Mouse (Mus musculus) forebrain, embryonic 16.5 days (tissue): ENCODE measurements around the gene Ubap2. TPM values are rescaled to one million over a fixed set of nuclear protein-coding genes. Genes with fewer than 3 reads are reported as not detected.

ENCODE experiments used
- ATAC-seq: fragments of 200-750 bp; cut with Nextera tagmentation; 2 replicates; pipeline ENCODE4 v1.8.0; 2017; ENCODE audit warnings: mild to moderate bottlenecking, moderate library complexity
- H3K27ac ChIP-seq: fragments of 300-500 bp; sonication (generic); 2 replicates; pipeline ENCODE4 v1.5.1; 2014; ENCODE audit warnings: low read length, control low read depth
- H3K27me3 ChIP-seq: fragments of 300-500 bp; sonication (generic); replicated peaks from 2 replicates; pipeline ENCODE4 v1.6.1; 2014; ENCODE audit warnings: low read length; ENCODE audit not compliant: control insufficient read depth, insufficient read depth
- H3K36me3 ChIP-seq: fragments of 300-500 bp; sonication (generic); 2 replicates; pipeline ENCODE4 v1.6.1; 2014; ENCODE audit not compliant: control insufficient read depth, insufficient read depth
- H3K4me1 ChIP-seq: fragments of 300-500 bp; sonication (generic); replicated peaks from 2 replicates; pipeline ENCODE4 v1.6.1; 2014; ENCODE audit warnings: low read length; ENCODE audit not compliant: control insufficient read depth, insufficient read depth
- H3K4me2 ChIP-seq: fragments of 300-500 bp; sonication (generic); 2 replicates; pipeline ENCODE4 v1.6.1; 2014; ENCODE audit warnings: mild to moderate bottlenecking, low read length, control low read depth
- H3K4me3 ChIP-seq: fragments of 300-500 bp; sonication (generic); replicated peaks from 2 replicates; pipeline ENCODE4 v1.5.1; 2014; ENCODE audit warnings: mild to moderate bottlenecking, low read length, control low read depth
- H3K9ac ChIP-seq: fragments of 300-500 bp; sonication (generic); replicated peaks from 2 replicates; pipeline ENCODE4 v1.6.1; 2014; ENCODE audit warnings: low read depth, low read length, control low read depth
- H3K9me3 ChIP-seq: fragments of 300-500 bp; sonication (generic); 2 replicates; pipeline ENCODE4 v1.6.1; 2016; ENCODE audit warnings: low read length; ENCODE audit not compliant: control insufficient read depth
- WGBS: fragments of 180-500 bp; shearing (Covaris S2); extraction: QIAGEN DNeasy Blood & Tissue Kit; methylation state at CpG from one replicate; pipeline ENCODE4 v1.1.7; 2014; 5-methylcytosine and 5-hydroxymethylcytosine counted together
- polyA plus RNA-seq: library from polyadenylated mRNA; unstranded; fragments of >200 nt; fragmentation: Nextera tagmentation; extraction: Ambion mirVana; gene quantifications from 2 replicates; pipeline ENCODE4 v1.2.1, GENCODE M21; 2015

Gene Ubap2
- polyA plus RNA-seq, 1 experiment from 2014 or later: 62.5 TPM

GRCm38 (mm10) chr4:41304302-41304701 lies 29.4 kb upstream of the Ubap2 start:
- H3K9ac ChIP-seq: no peak overlapping the region
- no peak overlapping the region for H3K4me2 ChIP-seq
- no peaks in the 10 kb centered on the region for H3K27me3 ChIP-seq
- WGBS: 56% methylated on average over 3 of the region's 3 CpGs
- H3K9me3 ChIP-seq: no peaks in the 10 kb centered on the region
- peaks cover 23% of the 10 kb centered on the region for H3K36me3 ChIP-seq
- H3K27ac ChIP-seq: peak overlapping the region; percentile 5; the same call in 1 of the 2 replicates
- ATAC-seq: peak; percentile 58; the same call in 1 of the 2 replicates
- H3K4me1 ChIP-seq: peaks cover 7% of the 10 kb centered on the region; the same call in 1 of the 2 replicates
- H3K4me3 ChIP-seq: no peak overlapping the region

DNA sequence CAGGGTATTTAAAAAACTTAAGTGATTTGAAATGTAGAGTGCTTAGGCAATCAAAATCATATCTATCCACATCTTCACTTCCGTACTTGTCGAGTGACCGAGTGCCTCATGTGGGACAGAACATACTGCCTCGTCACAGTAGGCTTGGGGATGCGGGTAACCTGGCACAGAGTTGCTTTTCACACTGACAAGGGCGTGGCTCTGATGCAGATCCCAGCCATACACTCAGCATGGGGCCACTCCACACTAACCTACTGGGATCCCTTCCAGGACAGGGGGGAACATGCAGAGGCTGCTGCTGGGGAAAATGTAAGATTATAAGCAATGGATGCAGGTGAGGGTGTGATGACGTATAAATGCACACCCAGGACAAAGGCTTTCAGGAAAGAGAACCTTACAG lies 28.7 kb upstream of the Ubap2 start:
- H3K27ac ChIP-seq: no peak overlapping the region

GRCm38 (mm10) chr4:41298976-41299375 lies 24.0 kb upstream of the Ubap2 start:
- no peak overlapping the region for H3K9ac ChIP-seq
- H3K27me3 ChIP-seq: no peaks in the 10 kb centered on the region
- no peaks in the 10 kb centered on the region for H3K9me3 ChIP-seq
- peaks cover 54% of the 10 kb centered on the region for H3K36me3 ChIP-seq
- no peak overlapping the region for H3K4me3 ChIP-seq
- H3K27ac ChIP-seq: no peak overlapping the region
- H3K4me1 ChIP-seq: peaks cover 4% of the 10 kb centered on the region
- ATAC-seq: no peak
- WGBS: 89% methylated on average over 5 of the region's 5 CpGs
- H3K4me2 ChIP-seq: no peak overlapping the region

More for the DNA sequence above, 28.7 kb upstream of the Ubap2 start:
- Histone ChIP-seq H3K9ac (no peak overlapping the region), H3K27me3 (no peaks in the 10 kb centered on the region), H3K36me3 (peaks cover 25% of the 10 kb centered on the region), H3K4me2 (no peak overlapping the region), H3K4me1 (peaks cover 7% of the 10 kb centered on the region; the same call in 1 of the 2 replicates), H3K9me3 (no peaks in the 10 kb centered on the region), H3K4me3 (no peak overlapping the region)
- 85% methylated on average over 7 of the region's 7 CpGs for WGBS
- no peak for ATAC-seq

GRCm38 (mm10) chr4:41295960-41296359 lies 21.0 kb upstream of the Ubap2 start:
- ATAC-seq: no peak
- Histone ChIP-seq H3K4me3 (no peak overlapping the region), H3K4me2 (no peak overlapping the region), H3K9ac (no peak overlapping the region), H3K27me3 (no peaks in the 10 kb centered on the region), H3K27ac (no peak overlapping the region), H3K4me1 (peaks cover 9% of the 10 kb centered on the region), H3K36me3 (peaks cover 54% of the 10 kb centered on the region), H3K9me3 (no peaks in the 10 kb centered on the region)
- 91% methylated on average over 7 of the region's 7 CpGs for WGBS

GRCm38 (mm10) chr4:41295507-41295906 lies 20.6 kb upstream of the Ubap2 start:
- H3K9ac ChIP-seq: no peak overlapping the region
- 88% methylated on average over 11 of the region's 11 CpGs for WGBS
- H3K4me1 ChIP-seq: peaks cover 9% of the 10 kb centered on the region
- ATAC-seq: no peak
- no peak overlapping the region for H3K27ac ChIP-seq
- no peaks in the 10 kb centered on the region for H3K9me3 ChIP-seq
- no peak overlapping the region for H3K4me2 ChIP-seq
- no peaks in the 10 kb centered on the region for H3K27me3 ChIP-seq
- H3K4me3 ChIP-seq: no peak overlapping the region
- peaks cover 54% of the 10 kb centered on the region for H3K36me3 ChIP-seq

- peak; percentile 91 for ATAC-seq
- Histone ChIP-seq H3K4me3 (no peak overlapping the region), H3K9ac (no peak overlapping the region), H3K36me3 (peaks cover 40% of the 10 kb centered on the region), H3K4me2 (no peak overlapping the region), H3K27ac (peak overlapping the region; percentile 62; the same call in 1 of the 2 replicates), H3K9me3 (no peaks in the 10 kb centered on the region), H3K27me3 (no peaks in the 10 kb centered on the region), H3K4me1 (peaks cover 9% of the 10 kb centered on the region)
- WGBS: 17% methylated on average over 4 of the region's 4 CpGs
Measured at GRCm38 (mm10) chr4:41293907-41294306, 19.0 kb upstream of the Ubap2 start.

- 76% methylated on average over 7 of the region's 7 CpGs for WGBS
- no peak overlapping the region for H3K27ac ChIP-seq
- ATAC-seq: no peak
- no peaks in the 10 kb centered on the region for H3K9me3 ChIP-seq
- H3K4me2 ChIP-seq: no peak overlapping the region
- H3K27me3 ChIP-seq: no peaks in the 10 kb centered on the region
- H3K4me1 ChIP-seq: peaks cover 9% of the 10 kb centered on the region
- no peak overlapping the region for H3K4me3 ChIP-seq
- peaks cover 11% of the 10 kb centered on the region for H3K36me3 ChIP-seq
- no peak overlapping the region for H3K9ac ChIP-seq
Measured at GRCm38 (mm10) chr4:41289802-41290201, 14.9 kb upstream of the Ubap2 start.

GRCm38 (mm10) chr4:41286420-41286819 lies 11.5 kb upstream of the Ubap2 start:
- no peaks in the 10 kb centered on the region for H3K27me3 ChIP-seq
- 0 out of 2 replicates have a peak, but pooled peaks have one; percentile 54 for ATAC-seq
- H3K9ac ChIP-seq: no peak overlapping the region
- H3K27ac ChIP-seq: no peak overlapping the region
- 11% methylated on average over 3 of the region's 3 CpGs for WGBS
- no peaks in the 10 kb centered on the region for H3K9me3 ChIP-seq
- no peak overlapping the region for H3K4me3 ChIP-seq
- H3K4me1 ChIP-seq: no peaks in the 10 kb centered on the region
- no peaks in the 10 kb centered on the region for H3K36me3 ChIP-seq
- H3K4me2 ChIP-seq: no peak overlapping the region

DNA sequence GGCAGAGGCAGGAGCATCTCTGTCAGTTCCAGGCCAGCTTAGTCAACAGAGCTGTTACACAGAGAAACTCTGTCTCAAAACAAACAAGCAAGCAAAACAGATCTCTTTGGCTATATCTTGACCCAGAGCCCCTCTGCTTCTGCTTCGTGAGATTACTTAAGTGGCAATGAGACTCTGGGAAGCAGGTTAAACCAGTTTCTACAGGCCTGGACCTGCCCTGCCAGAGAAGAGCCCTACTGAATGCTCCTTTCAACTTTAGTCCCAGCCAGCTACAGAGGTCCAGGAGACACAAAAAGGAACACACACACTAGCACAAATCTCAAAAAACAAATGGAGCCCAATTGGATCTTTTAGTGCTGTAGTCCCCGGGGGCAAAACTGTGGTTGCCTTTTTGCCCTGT lies 9.1 kb upstream of the Ubap2 start:
- no peaks in the 10 kb centered on the region for H3K9me3 ChIP-seq
- H3K9ac ChIP-seq: no peak overlapping the region
- 92% methylated on average over 2 of the region's 2 CpGs for WGBS
- no peaks in the 10 kb centered on the region for H3K4me1 ChIP-seq
- H3K4me3 ChIP-seq: no peak overlapping the region
- H3K36me3 ChIP-seq: no peaks in the 10 kb centered on the region
- H3K4me2 ChIP-seq: no peak overlapping the region
- H3K27me3 ChIP-seq: no peaks in the 10 kb centered on the region
- ATAC-seq: no peak
- H3K27ac ChIP-seq: no peak overlapping the region

DNA sequence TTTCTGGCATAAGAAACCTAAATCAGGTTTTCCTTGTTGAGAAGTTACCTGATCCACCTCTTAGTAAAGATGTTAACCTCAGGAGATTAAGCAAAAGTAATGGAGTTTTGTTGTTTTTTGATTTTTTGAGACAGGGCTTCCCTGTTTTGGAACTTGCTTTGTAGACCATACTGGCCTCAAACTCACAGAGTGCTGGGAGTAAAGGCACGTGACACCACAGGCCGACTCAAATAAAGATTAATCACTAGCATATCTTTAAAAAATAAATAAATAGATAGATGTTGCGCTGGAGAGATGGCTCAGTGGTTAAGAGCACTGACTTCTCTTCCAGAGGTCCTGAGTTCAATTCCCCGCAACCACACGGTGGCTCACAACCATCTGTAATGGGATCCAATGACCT lies 983 bp upstream of the Ubap2 start:
- H3K4me2 ChIP-seq: peak overlapping the region; percentile 67
- peak overlapping the region; percentile 48 for H3K9ac ChIP-seq
- no peak overlapping the region; the same call in 1 of the 2 replicates for H3K27ac ChIP-seq
- ATAC-seq: no peak
- H3K36me3 ChIP-seq: no peaks in the 10 kb centered on the region
- H3K9me3 ChIP-seq: no peaks in the 10 kb centered on the region
- 78% methylated on average over 5 of the region's 5 CpGs for WGBS
- peaks cover 26% of the 10 kb centered on the region for H3K4me1 ChIP-seq
- H3K27me3 ChIP-seq: no peaks in the 10 kb centered on the region
- peak overlapping the region; percentile 80 for H3K4me3 ChIP-seq
